Mouse (Mus musculus) heart, adult 2 months (tissue): ENCODE measurements at regions not wholly inside any gene's neighbourhood (a gene's known extent, or its start where the extent isn't known, plus 50 kb on each side); places are given as distances from the start of the nearest gene placed in this dataset.
A peak's percentile ranks its signal among the peaks of the same experiment; 100 is the strongest.

Source experiments
- CTCF ChIP-seq: fragments of 200-600 bp; IDR thresholded peaks from 2 replicates; pipeline ENCODE4 v1.8.1; 2022; ENCODE audit warnings: antibody characterized with exemption, mild to moderate bottlenecking, moderate library complexity
- EP300 ChIP-seq: fragments of 200-500 bp; IDR thresholded peaks from 2 replicates; pipeline ENCODE4 v1.6.1; 2011; ENCODE audit warnings: low read depth, low read length, control low read depth; ENCODE audit not compliant: insufficient read depth

GRCm38 (mm10) chr14:19041984-19042760, 148.1 kb upstream of the Ube2e2 start:
- TF ChIP-seq EP300, result no peak
- peak; percentile 76 for TF ChIP-seq CTCF
